Mouse (Mus musculus) midbrain, embryonic 10.5 days (tissue): ENCODE data around the gene Ifrd2. TPM values are rescaled to one million over a fixed set of nuclear protein-coding genes. Genes with fewer than 3 reads are reported as not detected.

Experiments
- DNase-seq: peaks from one replicate; pipeline ENCODE4 v3.0.0-alpha.2; 2017; ENCODE audit warnings: low spot score
- H3K27ac ChIP-seq: fragments of 300-500 bp; sonication (generic); replicated peaks from 2 replicates; pipeline ENCODE4 v1.5.1; 2016; ENCODE audit warnings: mild to moderate bottlenecking
- H3K27me3 ChIP-seq: fragments of 300-500 bp; sonication (generic); 2 replicates; pipeline ENCODE4 v1.6.1; 2016; ENCODE audit warnings: low read depth, mild to moderate bottlenecking; ENCODE audit not compliant: poor library complexity, severe bottlenecking
- H3K36me3 ChIP-seq: fragments of 300-500 bp; sonication (generic); 2 replicates; pipeline ENCODE4 v1.6.1; 2016; ENCODE audit warnings: mild to moderate bottlenecking, moderate library complexity
- H3K4me1 ChIP-seq: fragments of 300-500 bp; sonication (generic); 2 replicates; pipeline ENCODE4 v1.6.1; 2016
- H3K4me3 ChIP-seq: fragments of 300-500 bp; sonication (generic); 2 replicates; pipeline ENCODE4 v1.5.1; 2016; ENCODE audit warnings: mild to moderate bottlenecking, moderate library complexity
- H3K9me3 ChIP-seq: fragments of 300-500 bp; sonication (generic); replicated peaks from 2 replicates; pipeline ENCODE4 v1.6.1; 2016; ENCODE audit warnings: mild to moderate bottlenecking
- WGBS: fragments of 180-500 bp; shearing (Covaris S2); methylation state at CpG from one replicate; pipeline ENCODE4 v1.1.7; 2016; 5-methylcytosine and 5-hydroxymethylcytosine counted together
- polyA plus RNA-seq: library from polyadenylated mRNA; unstranded; fragments of >200 nt; fragmentation: Nextera tagmentation; extraction: Ambion mirVana; gene quantifications from 2 replicates; pipeline ENCODE4 v1.2.1, GENCODE M21; 2016

The Ifrd2 gene
- polyA plus RNA-seq, 1 experiment from 2014 or later, result 56.8 TPM

GRCm38 (mm10) chr9:107611456-107612190 is 24.2 kb downstream of the Ifrd2 start:
- Histone ChIP-seq H3K4me3 (peak overlapping the region; percentile 50), H3K4me1 (peaks cover 95% of the 10 kb centered on the region)

GRCm38 (mm10) chr9:107612191-107612944 is 24.9 kb downstream of the Ifrd2 start:
- Histone ChIP-seq H3K4me3 (peak overlapping the region; percentile 50), H3K4me1 (peaks cover 88% of the 10 kb centered on the region), H3K27ac (peak overlapping the region; percentile 95), H3K36me3 (peaks cover 39% of the 10 kb centered on the region), H3K9me3 (no peaks in the 10 kb centered on the region), H3K27me3 (no peaks in the 10 kb centered on the region)
- peak; percentile 99 for DNase-seq
- WGBS, result 4% methylated on average over 48 of the region's 48 CpGs

More at GRCm38 (mm10) chr9:107611456-107612190, 24.2 kb downstream of the Ifrd2 start:
- peaks cover 6% of the 10 kb centered on the region for H3K27me3 ChIP-seq
- H3K9me3 ChIP-seq, result no peaks in the 10 kb centered on the region
- peaks cover 32% of the 10 kb centered on the region for H3K36me3 ChIP-seq
- peak overlapping the region; percentile 95 for H3K27ac ChIP-seq
- WGBS, result 82% methylated on average over 6 of the region's 6 CpGs
- no peak for DNase-seq

GRCm38 (mm10) chr9:107612945-107613569 is 25.6 kb downstream of the Ifrd2 start:
- 14% methylated on average over 12 of the region's 12 CpGs for WGBS
- H3K9me3 ChIP-seq, result no peaks in the 10 kb centered on the region
- H3K27ac ChIP-seq, result peak overlapping the region; percentile 95
- no peak for DNase-seq
- peak overlapping the region; percentile 50 for H3K4me3 ChIP-seq
- H3K4me1 ChIP-seq, result peaks cover 81% of the 10 kb centered on the region
- no peaks in the 10 kb centered on the region for H3K27me3 ChIP-seq
- H3K36me3 ChIP-seq, result peaks cover 46% of the 10 kb centered on the region

GRCm38 (mm10) chr9:107615035-107615434 is 27.6 kb downstream of the Ifrd2 start:
- DNase-seq, result no peak
- Histone ChIP-seq H3K9me3 (no peaks in the 10 kb centered on the region), H3K27ac (peak overlapping the region; percentile 77), H3K36me3 (peaks cover 66% of the 10 kb centered on the region), H3K4me3 (no peak overlapping the region), H3K4me1 (peaks cover 61% of the 10 kb centered on the region), H3K27me3 (no peaks in the 10 kb centered on the region)
- 80% methylated on average over 4 of the region's 4 CpGs for WGBS

- H3K27me3 ChIP-seq, result no peaks in the 10 kb centered on the region
- DNase-seq, result no peak
- no peak overlapping the region for H3K4me3 ChIP-seq
- H3K27ac ChIP-seq, result no peak overlapping the region
- H3K36me3 ChIP-seq, result peaks cover 89% of the 10 kb centered on the region
- WGBS, result 76% methylated on average over 2 of the region's 2 CpGs
- H3K9me3 ChIP-seq, result no peaks in the 10 kb centered on the region
- peaks cover 41% of the 10 kb centered on the region for H3K4me1 ChIP-seq
Observed at GRCm38 (mm10) chr9:107617461-107617860, 30.0 kb downstream of the Ifrd2 start.

GRCm38 (mm10) chr9:107618098-107618497 is 30.7 kb downstream of the Ifrd2 start:
- Histone ChIP-seq H3K27ac (no peak overlapping the region), H3K27me3 (no peaks in the 10 kb centered on the region), H3K9me3 (no peaks in the 10 kb centered on the region), H3K36me3 (peaks cover 95% of the 10 kb centered on the region), H3K4me3 (no peak overlapping the region), H3K4me1 (peaks cover 34% of the 10 kb centered on the region)
- DNase-seq, result no peak
- 93% methylated on average over 6 of the region's 6 CpGs for WGBS

GRCm38 (mm10) chr9:107618778-107619545 is 31.5 kb downstream of the Ifrd2 start:
- peaks cover 99% of the 10 kb centered on the region for H3K36me3 ChIP-seq
- no peak overlapping the region for H3K27ac ChIP-seq
- no peak for DNase-seq
- H3K27me3 ChIP-seq, result no peaks in the 10 kb centered on the region
- H3K9me3 ChIP-seq, result no peaks in the 10 kb centered on the region
- WGBS, result 89% methylated on average over 13 of the region's 13 CpGs
- no peak overlapping the region for H3K4me3 ChIP-seq
- H3K4me1 ChIP-seq, result peaks cover 27% of the 10 kb centered on the region

GRCm38 (mm10) chr9:107619546-107619879 is 32.1 kb downstream of the Ifrd2 start:
- 90% methylated on average over 13 of the region's 13 CpGs for WGBS
- H3K9me3 ChIP-seq, result no peaks in the 10 kb centered on the region
- no peak overlapping the region for H3K27ac ChIP-seq
- no peak for DNase-seq
- peaks cover 99% of the 10 kb centered on the region for H3K36me3 ChIP-seq
- peaks cover 27% of the 10 kb centered on the region for H3K4me1 ChIP-seq
- H3K4me3 ChIP-seq, result no peak overlapping the region
- H3K27me3 ChIP-seq, result no peaks in the 10 kb centered on the region

- peaks cover 99% of the 10 kb centered on the region for H3K36me3 ChIP-seq
- H3K27ac ChIP-seq, result no peak overlapping the region
Observed at GRCm38 (mm10) chr9:107620954-107621353, 33.5 kb downstream of the Ifrd2 start.

GRCm38 (mm10) chr9:107624539-107624938 is 37.1 kb downstream of the Ifrd2 start:
- DNase-seq, result no peak

More at GRCm38 (mm10) chr9:107620954-107621353, 33.5 kb downstream of the Ifrd2 start:
- no peak for DNase-seq
- peaks cover 27% of the 10 kb centered on the region for H3K4me1 ChIP-seq
- no peak overlapping the region for H3K4me3 ChIP-seq
- H3K27me3 ChIP-seq, result no peaks in the 10 kb centered on the region
- H3K9me3 ChIP-seq, result no peaks in the 10 kb centered on the region

GRCm38 (mm10) chr9:107624951-107625350 is 37.5 kb downstream of the Ifrd2 start:
- no peaks in the 10 kb centered on the region for H3K27me3 ChIP-seq
- peaks cover 87% of the 10 kb centered on the region for H3K36me3 ChIP-seq
- peak overlapping the region; percentile 98 for H3K27ac ChIP-seq
- no peak for DNase-seq
- no peak overlapping the region for H3K4me3 ChIP-seq
- peaks cover 61% of the 10 kb centered on the region for H3K4me1 ChIP-seq
- WGBS, result 89% methylated on average over 3 of the region's 3 CpGs
- no peaks in the 10 kb centered on the region for H3K9me3 ChIP-seq

More at GRCm38 (mm10) chr9:107624539-107624938, 37.1 kb downstream of the Ifrd2 start:
- Histone ChIP-seq H3K27me3 (no peaks in the 10 kb centered on the region), H3K9me3 (no peaks in the 10 kb centered on the region), H3K4me3 (no peak overlapping the region), H3K36me3 (peaks cover 91% of the 10 kb centered on the region), H3K27ac (peak overlapping the region; percentile 98), H3K4me1 (peaks cover 57% of the 10 kb centered on the region)
- 73% methylated on average over 5 of the region's 5 CpGs for WGBS
